Mouse (Mus musculus): ENCODE data around the gene Msh5.

Gene Msh5

DNA sequence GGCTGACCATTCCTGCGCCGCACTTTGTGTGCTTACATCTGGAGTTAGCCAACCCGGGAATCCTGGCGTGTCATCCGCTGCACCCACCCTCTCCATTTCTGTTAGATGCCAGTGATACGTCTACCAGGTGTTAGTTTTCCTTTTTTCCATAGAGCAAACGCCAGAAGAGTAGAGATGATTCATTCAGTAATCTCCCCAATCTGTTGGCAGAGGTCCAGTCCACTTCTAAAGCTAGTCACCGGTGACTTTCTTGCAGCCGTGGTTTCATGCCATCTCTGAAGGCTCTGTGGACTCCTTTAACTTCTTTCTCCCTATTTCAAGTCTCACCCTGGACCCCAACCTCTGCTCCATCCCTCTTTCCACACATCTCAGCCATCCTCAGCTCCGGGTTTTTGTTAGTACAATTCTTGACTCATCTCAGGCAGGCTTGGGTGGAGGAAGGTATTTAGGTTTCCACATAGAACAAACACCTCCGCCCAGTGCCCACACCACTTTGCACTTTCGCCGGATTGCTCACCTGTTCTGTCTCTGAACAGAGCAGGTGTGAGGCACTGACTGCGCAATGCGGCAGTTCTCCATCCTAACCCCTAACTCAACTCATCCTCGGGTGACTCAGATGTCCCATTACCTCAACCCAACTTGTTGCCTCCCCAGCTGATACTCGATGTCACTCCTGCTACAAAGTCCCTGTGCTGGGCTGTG lies 21.8 kb upstream of the Msh5 start:
- DNase-seq = no peak

DNA sequence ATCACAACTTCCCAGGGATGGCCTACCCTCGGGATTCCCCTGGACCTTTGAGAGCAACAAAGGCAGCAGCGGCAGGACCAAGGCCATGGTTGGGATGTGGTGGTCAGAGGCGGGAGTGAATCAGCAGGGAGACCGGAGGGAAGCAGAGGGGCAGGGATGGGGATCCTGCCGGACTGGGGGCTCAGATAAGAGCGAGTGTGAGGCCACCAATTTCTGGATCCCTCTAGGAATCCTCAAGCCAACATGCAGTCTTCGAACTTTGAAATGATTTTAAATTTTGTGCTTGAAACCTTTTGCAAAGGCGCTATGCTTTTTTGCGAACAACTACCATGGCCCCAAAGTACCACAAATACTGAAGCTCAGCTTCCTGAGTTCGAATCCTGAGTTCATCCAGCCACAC lies 19.5 kb upstream of the Msh5 start, which contains the start of gene Mpig6b:
Mpig6b (minus strand) TSS at position 101 of the 400 bp plus-strand sequence.
- no peak for DNase-seq

DNA sequence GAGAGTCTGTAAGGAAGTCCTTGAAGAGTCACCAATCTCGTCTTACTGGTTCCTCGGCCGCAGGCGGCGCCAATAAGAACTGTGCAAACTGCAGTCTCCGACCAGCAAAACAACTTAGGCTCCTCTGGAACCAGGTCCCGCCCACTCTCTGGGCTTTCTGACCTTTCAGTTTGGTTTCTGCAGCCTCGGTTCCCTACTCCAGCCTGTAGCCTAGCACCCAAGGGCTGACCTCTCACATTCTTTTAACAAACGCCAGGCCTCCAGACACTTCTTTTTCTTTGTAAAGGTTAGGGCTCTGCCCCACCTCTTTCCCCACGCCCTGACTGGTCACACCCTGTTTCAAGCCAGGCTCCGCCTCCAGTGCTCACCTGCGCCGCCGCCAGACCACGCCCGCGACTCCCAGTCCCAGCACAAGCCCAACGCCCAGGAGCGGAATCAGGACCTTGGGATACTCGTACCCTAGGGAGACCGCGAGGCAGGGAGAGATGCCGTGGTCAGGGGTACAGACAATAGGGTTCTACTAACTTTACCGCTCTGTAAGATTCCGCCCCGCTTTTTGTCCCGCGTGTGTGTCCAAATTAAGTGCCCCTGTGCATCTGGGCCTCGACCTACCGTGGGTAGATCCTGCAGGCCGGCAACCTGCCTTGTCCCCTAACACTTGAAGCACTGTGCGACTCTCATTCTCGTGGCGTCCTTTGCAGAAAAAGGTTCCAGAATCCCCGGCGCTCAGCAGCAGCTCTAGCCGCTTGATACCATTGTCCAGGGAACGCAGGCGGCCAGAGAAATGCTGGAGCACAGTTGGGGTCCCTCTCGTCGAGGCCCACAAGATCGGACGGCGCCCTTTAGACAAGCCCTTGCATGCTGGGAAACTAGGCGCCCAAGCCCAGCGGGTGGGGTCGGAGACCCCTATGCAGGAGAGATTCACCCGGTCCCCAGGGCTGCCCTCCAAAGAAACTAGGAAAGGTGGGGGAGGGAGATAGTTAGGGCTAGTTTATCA lies 18.7 kb upstream of the Msh5 start, which contains the start of gene Ly6g6c:
Ly6g6c (plus strand) TSS at position 438 of the 997 bp plus-strand sequence.
- peak; percentile 73 to 78 for DNase-seq

DNA sequence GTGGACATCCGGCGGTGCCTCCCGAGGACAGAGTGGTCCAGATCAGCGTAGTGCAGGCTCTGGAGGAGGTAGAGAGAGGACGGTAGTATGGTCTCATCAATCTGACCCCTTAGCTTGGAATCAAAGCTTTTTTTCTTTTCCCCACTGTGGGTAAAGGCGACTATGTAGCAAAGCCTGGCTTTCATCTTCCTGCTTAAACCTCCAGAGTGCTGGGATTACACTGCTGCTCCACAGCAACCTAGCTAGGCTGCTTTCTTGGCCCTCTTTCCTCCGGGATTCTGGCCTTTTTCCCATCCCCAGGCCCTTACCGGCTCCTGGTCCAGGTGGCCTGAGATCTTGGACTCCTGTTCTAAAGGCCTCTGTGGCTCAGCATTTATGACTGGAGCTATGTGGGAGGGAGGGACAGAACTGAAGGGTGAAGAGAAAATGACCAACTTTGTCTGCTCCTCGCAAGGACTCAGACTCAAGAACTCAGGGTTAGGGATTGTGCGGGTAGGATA lies 17.9 kb upstream of the Msh5 start:
- DNase-seq = no peak

DNA sequence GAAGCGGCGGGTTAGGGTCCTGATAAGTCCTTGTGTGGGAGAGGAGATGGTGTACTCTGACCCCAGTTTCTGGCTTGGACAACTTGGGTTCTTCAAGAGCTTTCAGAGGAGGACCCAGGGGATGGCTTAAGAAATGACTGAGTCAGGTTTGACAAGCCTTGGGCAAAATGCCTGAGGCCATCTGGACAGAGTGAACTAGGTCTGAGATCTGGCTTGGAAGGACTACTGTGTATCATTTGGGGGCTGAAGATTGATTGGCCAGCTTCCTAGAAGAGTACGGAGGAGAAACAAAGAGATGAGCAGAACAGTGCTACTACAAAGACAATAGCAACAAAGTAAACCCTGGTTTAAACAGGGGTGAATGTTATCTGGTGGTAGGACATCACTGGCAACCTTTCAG lies 16.9 kb upstream of the Msh5 start:
- DNase-seq = no peak

DNA sequence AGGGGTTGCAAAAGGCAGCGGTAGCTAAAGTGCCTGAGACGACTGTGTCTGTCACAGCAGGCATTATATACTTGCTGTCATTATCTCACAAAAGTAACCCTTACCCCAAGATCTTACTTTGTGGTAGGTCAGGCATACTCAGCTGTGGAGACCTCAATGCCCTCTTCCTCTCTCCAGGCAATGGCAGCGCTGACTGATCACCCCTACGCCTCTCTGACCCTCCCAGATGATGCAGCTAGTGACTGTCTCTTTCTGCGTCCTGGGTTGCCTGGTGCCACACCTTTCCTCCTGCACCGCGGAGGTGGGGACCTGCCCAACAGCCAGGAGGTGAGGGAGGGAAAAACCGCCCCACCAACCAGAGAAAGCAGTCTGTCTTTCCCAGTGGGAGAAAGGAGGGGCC lies 14.8 kb upstream of the Msh5 start:
- DNase-seq = no peak

DNA sequence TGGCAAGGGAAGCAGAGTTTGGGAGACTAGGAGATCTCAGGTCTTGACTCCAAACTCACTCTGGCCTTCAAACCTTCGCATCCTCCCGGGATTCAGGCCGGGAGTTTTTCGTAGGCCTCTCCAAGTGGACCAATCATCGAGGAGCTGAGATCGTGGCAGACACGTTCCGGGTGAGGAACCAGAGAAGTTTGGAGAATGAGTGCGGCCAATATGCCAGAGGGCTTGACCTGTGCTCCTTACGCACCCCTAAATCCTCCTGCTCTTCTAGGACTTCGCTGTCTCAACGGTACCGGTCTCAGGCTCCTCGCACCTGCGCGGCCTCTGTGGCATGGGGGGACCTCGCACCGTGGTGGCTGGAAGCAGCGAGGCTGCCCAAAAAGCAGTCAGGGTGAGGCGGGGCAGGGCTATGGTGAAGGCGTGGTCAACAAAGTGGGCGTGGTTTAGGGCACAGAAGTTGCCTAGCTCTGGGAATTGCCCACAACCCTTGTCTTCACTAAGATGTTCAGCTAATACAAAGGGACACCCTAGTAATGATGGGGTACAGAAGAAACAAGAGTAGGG lies 14.3 kb upstream of the Msh5 start:
- peak in 1 of 2 experiments; percentile 24 for DNase-seq

DNA sequence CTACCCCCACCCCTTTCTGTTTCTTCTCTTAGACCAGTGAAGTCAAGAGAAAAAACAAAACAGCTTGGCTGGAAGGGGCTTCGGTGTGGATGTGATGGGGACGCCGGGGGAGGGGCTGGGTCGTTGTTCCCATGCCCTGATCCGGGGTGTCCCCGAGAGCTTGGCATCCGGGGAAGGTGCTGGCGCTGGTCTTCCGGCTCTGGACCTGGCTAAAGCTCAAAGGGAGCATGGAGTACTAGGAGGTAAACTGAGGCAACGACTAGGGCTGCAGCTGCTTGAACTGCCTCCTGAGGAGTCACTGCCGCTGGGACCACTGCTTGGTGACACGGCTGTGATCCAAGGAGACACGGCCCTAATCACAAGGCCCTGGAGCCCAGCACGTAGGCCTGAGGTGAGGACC lies 13.5 kb upstream of the Msh5 start:
- DNase-seq = no peak

DNA sequence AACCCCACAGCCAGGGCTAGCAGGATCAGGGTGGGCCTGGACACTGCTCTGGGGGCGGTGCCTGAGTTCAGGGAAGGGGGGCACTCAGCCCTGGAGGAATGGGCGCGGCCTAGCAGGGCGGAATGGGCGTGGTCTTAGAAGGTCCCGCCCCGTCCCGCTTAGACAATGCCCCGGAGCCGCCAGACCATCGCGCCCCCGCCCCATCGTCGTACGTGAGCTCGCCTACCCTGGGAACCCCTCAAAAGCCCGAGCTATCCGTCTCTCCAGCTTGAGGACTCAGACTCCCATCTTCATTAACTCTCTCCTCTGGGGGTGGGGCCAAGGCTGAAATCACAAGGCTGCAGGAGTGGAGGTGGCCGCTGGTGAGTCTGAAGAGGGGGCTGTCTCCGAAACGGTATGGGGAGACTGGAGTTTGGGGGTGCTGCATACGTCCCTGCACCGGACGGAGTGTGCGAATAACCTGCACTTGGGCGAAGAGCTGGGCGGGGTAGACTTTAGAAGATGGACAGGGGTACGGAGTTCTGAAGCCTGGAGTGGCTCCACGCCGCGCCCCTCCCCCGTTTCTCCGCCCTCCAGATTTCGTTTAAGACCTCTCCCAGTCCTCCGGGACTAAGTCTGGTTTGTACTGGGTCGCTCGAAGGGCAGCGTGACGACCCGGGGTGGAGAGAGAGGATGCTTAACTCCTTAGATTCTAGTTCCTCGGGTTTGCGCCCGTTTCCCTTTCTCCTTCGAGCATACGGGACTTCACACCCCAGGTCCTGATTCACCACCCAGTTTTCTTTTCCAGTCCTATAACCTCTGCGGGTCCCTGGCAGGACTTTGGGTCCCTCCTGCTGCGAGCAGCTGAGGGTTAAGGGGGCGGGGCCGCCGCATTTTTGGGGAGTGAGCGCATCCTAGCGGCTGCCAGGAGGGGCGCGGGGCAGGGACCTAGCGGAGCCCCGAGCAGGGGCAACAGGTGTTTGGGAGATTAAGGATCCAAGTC lies 12.7 kb upstream of the Msh5 start, which contains the start of gene Ddah2:
Ddah2 (plus strand) TSS at position 125 of the 982 bp plus-strand sequence.
- DNase-seq = peak; percentile 81 to 88

DNA sequence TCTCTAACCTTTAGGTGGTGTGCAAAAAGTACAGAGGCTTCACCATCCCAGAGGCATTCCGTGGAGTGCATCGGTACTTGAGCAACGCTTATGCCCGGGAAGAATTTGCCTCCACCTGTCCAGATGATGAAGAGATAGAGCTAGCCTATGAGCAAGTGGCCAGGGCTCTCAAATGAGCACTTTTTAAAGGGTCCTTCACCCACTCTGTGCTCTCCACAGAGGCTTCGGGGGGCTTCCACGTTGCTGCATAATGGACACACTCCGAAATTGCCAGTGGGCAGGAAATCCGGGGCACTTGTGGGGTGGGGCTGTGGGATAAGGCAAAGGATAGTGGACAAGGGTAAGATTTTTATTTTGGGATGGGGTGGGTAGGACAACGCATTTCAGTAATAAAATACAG lies 11.8 kb upstream of the Msh5 start:
- peak in 1 of 2 experiments; percentile 18 for DNase-seq

DNA sequence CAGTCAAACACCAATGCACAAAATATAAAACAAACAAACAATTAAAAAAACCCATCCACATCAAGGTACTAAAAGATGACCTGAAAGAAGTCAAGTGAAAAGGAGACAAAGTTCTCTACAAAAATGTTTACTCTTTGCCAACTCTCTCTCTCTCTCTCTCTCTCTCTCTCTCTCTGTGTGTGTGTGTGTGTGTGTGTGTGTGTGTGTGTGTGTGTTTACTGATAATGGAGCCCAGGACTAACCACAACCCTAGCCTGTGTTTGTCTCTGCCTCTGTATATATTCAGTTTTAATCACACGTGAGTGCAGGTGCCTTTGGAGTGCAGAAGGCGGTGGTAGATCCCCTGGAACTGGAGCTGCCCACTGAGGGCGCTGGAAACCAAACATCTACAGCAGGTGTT lies 10.5 kb upstream of the Msh5 start:
- DNase-seq = no peak

DNA sequence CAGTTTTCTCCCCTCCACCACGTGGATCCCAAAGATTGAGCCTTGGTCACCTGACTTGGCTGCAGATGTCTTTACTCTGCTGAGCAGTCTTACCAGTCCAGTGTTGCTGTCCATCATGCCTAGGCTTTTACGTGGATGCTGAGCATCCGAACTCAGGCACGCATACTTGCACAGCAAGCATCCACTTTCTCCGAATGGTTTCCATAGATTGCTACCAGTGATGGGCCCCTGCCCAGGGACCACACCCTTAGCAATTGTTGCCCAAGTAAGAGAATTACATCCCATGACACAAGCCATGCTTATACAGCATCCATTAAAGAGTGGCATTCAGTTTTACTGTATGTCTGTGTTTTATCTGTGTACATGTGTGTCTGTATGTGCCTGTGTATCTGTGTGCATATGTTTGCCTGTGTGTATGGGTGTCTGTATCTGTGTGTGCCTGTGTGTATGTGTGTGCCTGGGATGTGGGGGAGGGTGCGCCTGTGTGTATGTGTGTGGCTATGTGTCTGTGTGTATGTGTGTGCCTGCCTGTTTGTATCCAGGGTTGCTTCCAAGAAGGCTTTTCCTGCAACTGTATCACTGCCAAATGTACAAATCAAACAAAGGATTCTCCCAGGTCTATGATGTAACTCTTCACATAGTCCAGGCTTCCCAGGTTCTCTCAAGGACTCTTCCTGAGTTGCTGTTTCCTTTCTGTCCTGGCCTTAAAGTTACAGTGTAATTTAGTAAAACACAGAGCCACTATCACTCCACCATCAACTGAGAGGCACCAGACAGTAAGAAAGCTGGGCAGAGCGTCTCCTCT lies 9.3 kb upstream of the Msh5 start:
- no peak for DNase-seq

DNA sequence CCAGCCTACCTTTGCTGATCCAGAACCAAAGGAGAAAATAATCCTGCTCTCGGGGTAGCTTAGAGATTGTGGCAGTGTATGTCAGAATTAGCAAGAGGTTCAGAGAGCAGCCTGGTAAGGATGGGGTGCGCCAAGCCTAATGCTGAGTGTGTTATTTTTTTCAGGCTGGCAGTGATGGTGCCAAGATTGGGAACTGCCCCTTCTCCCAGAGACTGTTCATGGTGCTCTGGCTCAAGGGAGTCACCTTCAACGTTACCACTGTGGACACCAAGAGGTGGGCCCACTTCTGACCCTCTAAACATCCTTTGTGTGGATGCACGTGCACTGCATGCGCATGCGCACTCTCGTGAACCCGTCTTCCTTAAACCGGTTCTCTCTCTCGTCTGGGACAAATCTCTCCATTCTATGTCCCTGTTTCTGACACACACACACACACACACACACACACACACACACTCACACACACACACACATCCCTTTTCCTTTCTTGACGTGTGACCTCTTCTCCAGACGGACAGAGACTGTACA lies 5.8 kb upstream of the Msh5 start:
- DNase-seq = no peak

DNA sequence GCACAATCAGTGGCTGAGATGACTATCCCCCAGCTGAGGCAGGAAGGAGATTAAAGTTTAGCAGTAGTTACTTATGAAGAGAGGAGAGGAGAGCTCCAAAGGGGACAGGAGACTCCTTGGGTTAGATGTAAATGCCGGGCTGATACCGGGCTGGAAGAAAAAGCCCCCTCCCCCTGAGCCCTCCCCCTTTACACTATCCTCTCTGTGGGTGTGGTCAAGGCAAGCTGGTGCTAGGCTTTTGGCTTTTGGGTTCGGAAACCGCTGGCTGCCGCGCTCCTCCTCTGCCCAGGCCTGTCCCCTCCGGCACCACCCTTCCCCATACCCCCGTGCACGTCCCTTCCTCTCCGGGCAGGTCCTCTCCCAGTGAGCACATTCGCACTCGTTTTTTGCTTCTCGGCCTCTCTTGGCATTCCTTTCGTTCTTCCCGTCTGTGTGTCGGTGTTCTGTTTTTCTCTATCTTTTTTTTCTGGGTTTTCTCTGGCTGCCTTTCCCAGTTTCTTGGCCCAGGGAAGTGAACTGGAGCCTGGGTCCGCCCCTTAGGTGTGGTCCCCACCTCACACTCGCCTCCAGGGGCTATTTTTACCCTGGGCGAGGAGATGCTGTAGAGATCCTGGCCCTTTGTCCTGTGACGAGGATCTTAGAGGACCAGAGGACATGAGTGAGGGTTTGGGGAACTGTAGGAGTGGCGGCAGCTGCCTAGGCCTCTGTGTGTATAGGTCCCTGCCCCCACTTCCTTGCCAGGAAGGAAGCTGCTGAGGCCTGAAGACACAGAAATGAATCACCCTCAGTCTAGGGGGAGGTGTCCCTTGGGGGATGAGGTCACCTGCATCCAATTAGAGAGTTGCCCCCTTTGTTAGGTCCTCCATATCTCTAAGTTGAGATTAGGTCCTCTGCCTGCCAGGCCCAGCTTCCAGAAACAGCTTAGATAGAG lies 4.9 kb upstream of the Msh5 start:
- peak; percentile 71 to 81 for DNase-seq

DNA sequence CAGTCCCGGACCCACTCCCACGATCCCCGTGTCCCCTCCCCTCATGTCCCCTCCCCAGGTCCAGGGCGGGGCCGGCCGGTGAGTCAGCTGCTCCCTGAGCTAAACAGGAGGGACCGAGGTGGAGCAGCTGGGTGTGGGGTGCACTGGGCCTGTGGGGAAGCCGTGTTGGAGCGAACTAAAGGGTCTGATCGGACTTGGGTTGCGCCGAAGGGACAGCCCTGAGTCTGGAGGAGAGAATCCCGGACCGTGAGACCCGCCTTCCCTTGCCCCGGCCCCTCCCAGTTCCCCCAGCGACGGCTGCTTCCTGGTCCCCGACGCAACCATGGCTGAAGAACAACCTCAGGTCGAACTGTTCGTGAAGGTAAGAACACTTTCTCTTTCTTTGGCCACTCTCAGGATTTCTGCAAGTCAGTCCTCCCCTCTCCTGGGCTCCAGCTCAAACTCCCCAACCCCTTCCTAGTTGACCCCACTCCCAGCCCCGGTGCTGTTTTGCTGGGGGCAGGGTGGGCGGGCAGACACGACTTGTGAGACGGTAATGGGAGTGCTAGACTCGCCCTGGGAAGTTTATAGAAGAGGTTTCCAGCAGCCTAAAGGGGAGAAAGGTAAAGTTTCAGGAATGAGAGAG lies 3.7 kb upstream of the Msh5 start:
- peak; percentile 70 to 80 for DNase-seq

DNA sequence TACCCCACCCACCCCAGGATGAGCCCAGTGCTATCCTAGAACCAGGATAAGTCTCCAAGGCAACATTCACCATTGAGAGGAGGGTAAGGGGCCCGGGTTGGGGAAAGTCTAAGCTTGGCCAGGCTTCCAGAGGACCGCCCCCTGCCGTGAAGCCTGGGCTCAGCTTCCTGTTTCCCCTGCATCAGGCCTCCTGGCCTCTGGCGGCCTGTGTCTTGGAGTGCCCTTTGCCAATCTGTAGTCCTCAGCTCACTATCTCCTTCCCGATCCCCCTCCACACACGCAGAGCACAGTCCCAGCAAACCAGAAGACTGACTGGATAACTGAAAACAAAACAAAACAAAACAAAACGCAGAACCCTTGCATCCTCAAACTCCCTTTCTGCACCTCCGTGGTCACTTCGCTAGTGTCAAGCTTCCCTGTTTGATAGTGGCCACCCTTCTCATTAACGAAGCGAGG lies 3.0 kb upstream of the Msh5 start, which contains the start of gene Clic1:
Clic1 (plus strand) TSS at position 406 of the 456 bp plus-strand sequence.
- DNase-seq = peak in 1 of 2 experiments; percentile 53

DNA sequence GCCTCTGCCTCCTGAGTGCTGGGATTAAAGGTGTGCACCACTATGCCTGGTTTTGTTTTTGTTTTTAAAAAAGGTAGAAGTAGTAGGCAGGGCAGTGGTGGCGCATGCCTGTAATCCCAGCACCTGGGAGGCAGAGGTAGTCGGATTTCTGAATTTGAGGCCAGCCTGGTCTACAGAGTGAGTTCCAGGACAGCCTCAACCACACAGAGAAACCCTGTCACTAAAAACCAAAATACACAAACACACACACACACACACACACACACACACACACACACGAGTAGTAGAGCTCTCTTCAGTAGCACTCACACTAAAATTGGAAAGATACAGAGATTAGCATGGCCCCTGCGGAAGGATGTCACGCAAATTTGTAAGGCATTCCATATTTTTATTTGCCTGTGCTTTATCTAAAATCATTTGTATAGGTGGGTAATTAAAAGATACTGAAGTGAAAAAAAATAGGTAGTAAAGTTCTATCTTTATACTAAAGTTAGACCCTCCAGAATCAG lies 2.4 kb upstream of the Msh5 start:
- no peak for DNase-seq

DNA sequence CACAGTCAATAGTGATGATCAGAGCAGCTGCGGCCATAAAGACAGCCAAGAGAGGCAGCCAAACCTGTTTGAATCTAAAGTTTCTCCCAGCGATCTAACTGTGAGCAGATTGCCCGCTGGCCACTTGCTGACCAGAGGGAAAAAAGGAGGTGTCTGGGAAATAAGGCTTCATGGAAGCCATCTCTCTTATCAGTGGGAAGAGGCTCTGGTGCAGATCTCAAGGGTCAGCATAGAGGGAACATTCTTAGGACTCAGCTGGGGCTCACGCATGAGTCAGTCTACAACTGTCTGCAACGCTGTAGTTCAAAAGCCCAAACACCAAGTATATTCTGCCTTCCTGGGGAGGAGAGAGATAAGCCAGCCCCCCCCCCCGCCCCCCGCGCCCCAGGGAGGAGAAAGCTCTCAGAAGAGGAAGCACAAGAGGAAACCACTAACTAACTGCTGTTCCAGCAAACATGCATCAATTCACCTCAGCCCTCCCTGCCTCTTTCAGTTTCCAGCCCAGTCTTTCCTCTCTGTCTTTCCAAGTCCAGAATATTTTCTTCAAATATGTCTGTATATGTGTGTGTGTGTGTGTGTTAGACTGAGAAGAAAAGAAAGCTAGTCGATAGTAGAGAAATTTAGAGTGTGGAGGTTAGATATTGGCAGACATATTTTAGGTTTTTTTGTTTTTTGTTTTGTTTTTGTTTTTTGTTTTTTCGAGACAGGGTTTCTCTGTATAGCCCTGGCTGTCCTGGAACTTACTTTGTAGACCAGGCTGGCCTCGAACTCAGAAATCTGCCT lies 1.8 kb upstream of the Msh5 start:
- peak in 1 of 2 experiments; percentile 22 for DNase-seq
